Mouse (Mus musculus) liver, embryonic 14.5 days (tissue): ENCODE data around the gene Mettl24. TPM values are rescaled to one million over a fixed set of nuclear protein-coding genes. Genes with fewer than 3 reads are reported as not detected.

Experiments used
- ATAC-seq: fragments of 200-750 bp; cut with Nextera tagmentation; 2 replicates; pipeline ENCODE4 v1.8.0; 2017; ENCODE audit warnings: moderate number of reproducible peaks, mild to moderate bottlenecking, moderate library complexity; ENCODE audit not compliant: insufficient read depth
- DNase-seq, 3 experiments: peaks; one replicate each; pipeline ENCODE4 v3.0.0-alpha.2; 2012 to 2013; ENCODE audit warnings: low read depth in 3 of 3, low spot score in 3 of 3
- H3K27ac ChIP-seq: fragments of 300-500 bp; sonication (generic); 2 replicates; pipeline ENCODE4 v1.5.1; 2014; ENCODE audit warnings: moderate library complexity, mild to moderate bottlenecking, control low read depth, inconsistent platforms
- H3K27me3 ChIP-seq: fragments of 300-500 bp; sonication (generic); 2 replicates; pipeline ENCODE4 v1.6.1; 2014; ENCODE audit warnings: mild to moderate bottlenecking, low read length, moderate library complexity; ENCODE audit not compliant: control insufficient read depth, insufficient read depth
- H3K36me3 ChIP-seq: fragments of 300-500 bp; sonication (generic); replicated peaks from 2 replicates; pipeline ENCODE4 v1.6.1; 2014; ENCODE audit warnings: low read depth; ENCODE audit not compliant: control insufficient read depth, insufficient read depth
- H3K4me1 ChIP-seq, 2 experiments: fragments of 200-500 bp in 1 of 2; fragments of 300-500 bp in 1 of 2; sonication (generic) in 1 of 2; replicated peaks; 2 replicates each; pipeline ENCODE4 v1.6.1; 2012 to 2014; ENCODE audit warnings: antibody characterized with exemption in 1 of 2, inconsistent platforms in 1 of 2, low read length in 1 of 2; ENCODE audit not compliant: control insufficient read depth in 2 of 2, insufficient read depth in 2 of 2
- H3K4me2 ChIP-seq: fragments of 300-500 bp; sonication (generic); 2 replicates; pipeline ENCODE4 v1.6.1; 2014; ENCODE audit warnings: low read depth, mild to moderate bottlenecking, control low read depth, moderate library complexity
- H3K4me3 ChIP-seq, 2 experiments: fragments of 200-500 bp in 1 of 2; fragments of 300-500 bp in 1 of 2; sonication (generic) in 1 of 2; 2 replicates each; pipeline ENCODE4 v1.5.1; 2012 to 2014; ENCODE audit warnings: low read depth in 2 of 2, low read length in 2 of 2, mild to moderate bottlenecking in 2 of 2, control low read depth in 1 of 2, inconsistent platforms in 1 of 2, moderate library complexity in 1 of 2; ENCODE audit not compliant: insufficient read depth in 1 of 2
- H3K9ac ChIP-seq: fragments of 300-500 bp; sonication (generic); replicated peaks from 2 replicates; pipeline ENCODE4 v1.6.1; 2014; ENCODE audit warnings: mild to moderate bottlenecking, control low read depth, moderate library complexity
- H3K9me3 ChIP-seq: fragments of 300-500 bp; sonication (generic); 2 replicates; pipeline ENCODE4 v1.6.1; 2016; ENCODE audit warnings: low read length, mixed read lengths; ENCODE audit not compliant: control insufficient read depth
- CTCF ChIP-seq: IDR thresholded peaks from 2 replicates; pipeline ENCODE4 v1.5.1; 2016; ENCODE audit warnings: antibody characterized with exemption, low read depth, control low read depth
- EP300 ChIP-seq: IDR thresholded peaks from 2 replicates; pipeline ENCODE4 v1.6.1; 2016; ENCODE audit warnings: antibody characterized with exemption, low read depth
- WGBS: fragments of 180-500 bp; shearing (Covaris S2); extraction: QIAGEN DNeasy Blood & Tissue Kit; methylation state at CpG from one replicate; pipeline ENCODE4 v1.1.7; 2014; ENCODE audit not compliant: insufficient replicate concordance; 5-methylcytosine and 5-hydroxymethylcytosine counted together
- polyA plus RNA-seq, 2 experiments: library from polyadenylated mRNA; depleted of rRNA in 1 of 2; stranded (reverse) in 1 of 2; unstranded in 1 of 2; fragments of >200 nt; fragmentation: Nextera tagmentation in 1 of 2; extraction: Ambion mirVana in 1 of 2; gene quantifications; 2 replicates each; pipeline versions ENCODE4 v1.2.1 to v1.2.3; 2012 to 2014

The Mettl24 gene
- polyA plus RNA-seq, 2 experiments, result 0.18 to 0.33 TPM

- H3K4me1 ChIP-seq, result no peaks in the 10 kb centered on the region
- H3K27ac ChIP-seq, result no peak overlapping the region
- H3K4me2 ChIP-seq, result no peak overlapping the region
- H3K4me3 ChIP-seq, result no peak overlapping the region
- DNase-seq (no peak), ATAC-seq (no peak)
- no peak for TF ChIP-seq EP300
- TF ChIP-seq CTCF, result no peak
- H3K9me3 ChIP-seq, result no peaks in the 10 kb centered on the region
- H3K9ac ChIP-seq, result no peak overlapping the region
- WGBS, result 67% methylated on average over 12 of the region's 12 CpGs
- H3K36me3 ChIP-seq, result no peaks in the 10 kb centered on the region
- no peaks in the 10 kb centered on the region for H3K27me3 ChIP-seq
Observed at GRCm38 (mm10) chr10:40648776-40649175, 34.3 kb upstream of the Mettl24 start.

- Histone ChIP-seq H3K27me3 (no peaks in the 10 kb centered on the region), H3K4me1 (no peaks in the 10 kb centered on the region), H3K36me3 (no peaks in the 10 kb centered on the region), H3K27ac (no peak overlapping the region), H3K4me3 (no peak overlapping the region), H3K4me2 (no peak overlapping the region), H3K9me3 (no peaks in the 10 kb centered on the region), H3K9ac (no peak overlapping the region)
- WGBS, result 22% methylated on average over 4 of the region's 4 CpGs
- DNase-seq, result no peak
- no peak for ATAC-seq
- TF ChIP-seq CTCF, result no peak
- TF ChIP-seq EP300, result no peak
Observed at GRCm38 (mm10) chr10:40649634-40650033, 33.4 kb upstream of the Mettl24 start.

- DNase-seq (no peak), ATAC-seq (no peak)
- WGBS, result 54% methylated on average over 2 of the region's 2 CpGs
Observed at GRCm38 (mm10) chr10:40651676-40652075, 31.4 kb upstream of the Mettl24 start.

GRCm38 (mm10) chr10:40665270-40665669, 17.8 kb upstream of the Mettl24 start:
- Histone ChIP-seq H3K9ac (no peak overlapping the region), H3K27me3 (no peaks in the 10 kb centered on the region), H3K36me3 (no peaks in the 10 kb centered on the region), H3K4me1 (no peaks in the 10 kb centered on the region), H3K4me3 (no peak overlapping the region), H3K4me2 (no peak overlapping the region), H3K9me3 (no peaks in the 10 kb centered on the region), H3K27ac (no peak overlapping the region)
- no peak for TF ChIP-seq EP300
- no peak for TF ChIP-seq CTCF
- ATAC-seq (no peak), DNase-seq (no peak)
- WGBS, result 57% methylated on average over 3 of the region's 3 CpGs

More at GRCm38 (mm10) chr10:40651676-40652075, 31.4 kb upstream of the Mettl24 start:
- H3K4me1 ChIP-seq, result no peaks in the 10 kb centered on the region
- H3K9me3 ChIP-seq, result no peaks in the 10 kb centered on the region
- no peak for TF ChIP-seq EP300
- no peak for TF ChIP-seq CTCF
- no peak overlapping the region for H3K9ac ChIP-seq
- no peak overlapping the region for H3K4me3 ChIP-seq
- no peak overlapping the region for H3K4me2 ChIP-seq
- H3K27me3 ChIP-seq, result no peaks in the 10 kb centered on the region
- no peak overlapping the region for H3K27ac ChIP-seq
- H3K36me3 ChIP-seq, result no peaks in the 10 kb centered on the region

GRCm38 (mm10) chr10:40666943-40667342, 16.1 kb upstream of the Mettl24 start:
- Histone ChIP-seq H3K27ac (no peak overlapping the region), H3K9ac (no peak overlapping the region), H3K27me3 (no peaks in the 10 kb centered on the region), H3K4me2 (no peak overlapping the region), H3K4me3 (no peak overlapping the region), H3K4me1 (no peaks in the 10 kb centered on the region), H3K36me3 (no peaks in the 10 kb centered on the region), H3K9me3 (no peaks in the 10 kb centered on the region)
- 68% methylated on average over 1 of the region's 1 CpGs for WGBS
- no peak for TF ChIP-seq EP300
- TF ChIP-seq CTCF, result no peak
- DNase-seq (no peak), ATAC-seq (no peak)

GRCm38 (mm10) chr10:40668640-40669039, 14.4 kb upstream of the Mettl24 start:
- no peaks in the 10 kb centered on the region for H3K9me3 ChIP-seq
- H3K27me3 ChIP-seq, result no peaks in the 10 kb centered on the region
- H3K27ac ChIP-seq, result no peak overlapping the region
- TF ChIP-seq EP300, result no peak
- no peak for TF ChIP-seq CTCF
- DNase-seq (no peak), ATAC-seq (no peak)
- no peaks in the 10 kb centered on the region for H3K4me1 ChIP-seq
- no peak overlapping the region for H3K4me3 ChIP-seq
- H3K36me3 ChIP-seq, result no peaks in the 10 kb centered on the region
- no peak overlapping the region for H3K9ac ChIP-seq
- H3K4me2 ChIP-seq, result no peak overlapping the region
